7 mouse cellular contexts compared by ENCODE assay signal in genomic region chr16:96610806-96611205, GRCm38 (mm10).
DNase-seq lines count a peak whose midpoint lies in the region; ATAC-seq and TF ChIP-seq lines count a peak whose summit lies in the region.

No protein-coding gene starts in this region.

- H3K9ac ChIP-seq in liver, embryonic 12.5 days, result no peak overlapping the region
- H3K9ac ChIP-seq in liver, postnatal 0 days (replicated peaks), result no peak overlapping the region

- no peak overlapping the region for H3K4me3 ChIP-seq in liver, embryonic 12.5 days
- H3K4me3 ChIP-seq in kidney, adult 2 months (ENCODE audit: insufficient read depth, low read depth, low read length), result no peak overlapping the region
- no peak overlapping the region for H3K4me3 ChIP-seq in liver, postnatal 0 days (ENCODE audit: low read depth, low read length)

- H3K36me3 ChIP-seq in liver, embryonic 12.5 days, result no peaks in the 10 kb centered on the region
- no peaks in the 10 kb centered on the region for H3K36me3 ChIP-seq in kidney, adult 2 months (ENCODE audit: control insufficient read depth, insufficient read depth, low read length)
- H3K36me3 ChIP-seq in liver, postnatal 0 days (replicated peaks; ENCODE audit: insufficient read depth, low read length), result no peaks in the 10 kb centered on the region

- no peak for TF ChIP-seq EP300 in liver, postnatal 0 days (IDR thresholded peaks at IDR 0.05; ENCODE audit: low read depth)

- no peaks in the 10 kb centered on the region for H3K4me1 ChIP-seq in liver, embryonic 12.5 days
- no peaks in the 10 kb centered on the region; the same call in 1 of the 2 replicates for H3K4me1 ChIP-seq in kidney, adult 2 months (ENCODE audit: control insufficient read depth, insufficient read depth, low read length)
- no peaks in the 10 kb centered on the region for H3K4me1 ChIP-seq in liver, postnatal 0 days (ENCODE audit: insufficient read depth)

- DNase-seq in liver, result peak; percentile 26
- DNase-seq in R1 (ENCODE audit: low read depth, low spot score), result peak; percentile 35
- peak; percentile 16 to 24 for DNase-seq in cerebellum, postnatal 36 days
- peak; percentile 62 for DNase-seq in kidney, adult 2 months
- DNase-seq in liver, postnatal 0 days, result peak; percentile 48
- DNase-seq in spleen, postnatal 10 days (ENCODE audit: low spot score in 2 of 2), result peak; percentile 32 to 76

- no peak for ATAC-seq in liver, embryonic 12.5 days
- no peak for ATAC-seq in liver, postnatal 0 days

- H3K27me3 ChIP-seq in liver, embryonic 12.5 days (replicated peaks), result no peaks in the 10 kb centered on the region
- 0 out of 2 replicates have a peak, but pooled peaks cover 2% of the 10 kb centered on the region for H3K27me3 ChIP-seq in kidney, adult 2 months (replicated peaks; ENCODE audit: control insufficient read depth, insufficient read depth, low read length)
- no peaks in the 10 kb centered on the region for H3K27me3 ChIP-seq in liver, postnatal 0 days (ENCODE audit: insufficient read depth, low read length)

- peak; percentile 51 for TF ChIP-seq CTCF in kidney, adult 2 months (conservative IDR thresholded peaks at IDR 0.05; ENCODE audit: insufficient read depth, insufficient read length, low read depth, low read length)
- peak; percentile 64 for TF ChIP-seq CTCF in liver, postnatal 0 days (IDR thresholded peaks at IDR 0.05; ENCODE audit: low read depth)

- H3K4me2 ChIP-seq in liver, embryonic 12.5 days, result no peak overlapping the region
- no peak overlapping the region for H3K4me2 ChIP-seq in liver, postnatal 0 days (ENCODE audit: low read depth, low read length)

- no peaks in the 10 kb centered on the region for H3K9me3 ChIP-seq in liver, embryonic 12.5 days (replicated peaks)
- no peaks in the 10 kb centered on the region for H3K9me3 ChIP-seq in liver, postnatal 0 days (ENCODE audit: low read length)

- no peak for TF ChIP-seq POLR2A in kidney, adult 2 months (IDR thresholded peaks at IDR 0.05; ENCODE audit: low read depth, low read length)

- WGBS in liver, embryonic 12.5 days (ENCODE audit: insufficient replicate concordance), result 62% methylated on average over 1 of the region's 1 CpGs
- 94% methylated on average over 1 of the region's 1 CpGs for WGBS in kidney, adult 2 months
- WGBS in liver, postnatal 0 days (ENCODE audit: insufficient replicate concordance), result 88% methylated on average over 1 of the region's 1 CpGs

- H3K27ac ChIP-seq in liver, embryonic 12.5 days, result no peak overlapping the region
- H3K27ac ChIP-seq in kidney, adult 2 months (ENCODE audit: insufficient read depth, low read depth, low read length), result no peak overlapping the region
- no peak overlapping the region for H3K27ac ChIP-seq in liver, postnatal 0 days (ENCODE audit: low read depth)
